Mouse (Mus musculus) midbrain, postnatal 0 days (tissue): ENCODE data around the gene Farp1. TPM values are rescaled to one million over a fixed set of nuclear protein-coding genes. Genes with fewer than 3 reads are reported as not detected.
A peak's percentile ranks its signal among the peaks of the same experiment; 100 is the strongest.

ENCODE experiments used
- ATAC-seq: fragments of 200-750 bp; cut with Nextera tagmentation; 2 replicates; pipeline ENCODE4 v1.8.0; 2017; ENCODE audit warnings: moderate number of reproducible peaks, mild to moderate bottlenecking, moderate TSS enrichment, moderate library complexity; ENCODE audit not compliant: low FRiP score
- DNase-seq: peaks from one replicate; pipeline ENCODE4 v3.0.0-alpha.2; 2015; ENCODE audit warnings: low spot score
- H3K27ac ChIP-seq: fragments of 300-500 bp; sonication (generic); 2 replicates; pipeline ENCODE4 v1.5.1; 2014; ENCODE audit warnings: low read depth, mild to moderate bottlenecking, low read length, mixed read lengths
- H3K27me3 ChIP-seq: fragments of 300-500 bp; sonication (generic); 2 replicates; pipeline ENCODE4 v1.6.1; 2014; ENCODE audit warnings: low read length, control low read depth, mixed read lengths; ENCODE audit not compliant: insufficient read depth
- H3K36me3 ChIP-seq: fragments of 300-500 bp; sonication (generic); 2 replicates; pipeline ENCODE4 v1.6.1; 2014; ENCODE audit warnings: low read length, control low read depth, mixed read lengths; ENCODE audit not compliant: insufficient read depth
- H3K4me1 ChIP-seq: fragments of 300-500 bp; sonication (generic); 2 replicates; pipeline ENCODE4 v1.6.1; 2014; ENCODE audit warnings: mild to moderate bottlenecking, control low read depth, antibody characterized with exemption, low read length, mixed read lengths; ENCODE audit not compliant: insufficient read depth
- H3K4me2 ChIP-seq: fragments of 300-500 bp; sonication (generic); 2 replicates; pipeline ENCODE4 v1.6.1; 2014; ENCODE audit warnings: low read depth, mild to moderate bottlenecking, low read length, mixed read lengths; ENCODE audit not compliant: poor library complexity, severe bottlenecking
- H3K4me3 ChIP-seq: fragments of 300-500 bp; sonication (generic); 2 replicates; pipeline ENCODE4 v1.5.1; 2014; ENCODE audit warnings: low read depth, mild to moderate bottlenecking, low read length, moderate library complexity
- H3K9ac ChIP-seq: fragments of 300-500 bp; sonication (generic); replicated peaks from 2 replicates; pipeline ENCODE4 v1.6.1; 2014; ENCODE audit warnings: mild to moderate bottlenecking, low read length, moderate library complexity, mixed read lengths; ENCODE audit not compliant: poor library complexity, severe bottlenecking
- H3K9me3 ChIP-seq: fragments of 300-500 bp; sonication (generic); 2 replicates; pipeline ENCODE4 v1.6.1; 2016; ENCODE audit warnings: low read length, control low read depth
- CTCF ChIP-seq: IDR thresholded peaks from 2 replicates; pipeline ENCODE4 v1.5.1; 2016; ENCODE audit warnings: antibody characterized with exemption, mild to moderate bottlenecking
- WGBS: fragments of 180-500 bp; shearing (Covaris S2); extraction: QIAGEN DNeasy Blood & Tissue Kit; methylation state at CpG from one replicate; pipeline ENCODE4 v1.1.7; 2014; 5-methylcytosine and 5-hydroxymethylcytosine counted together
- polyA plus RNA-seq: library from polyadenylated mRNA; unstranded; fragments of >200 nt; fragmentation: Nextera tagmentation; extraction: Ambion mirVana; gene quantifications from 2 replicates; pipeline ENCODE4 v1.2.1, GENCODE M21; 2015
- total RNA-seq: library from RNA; depleted of rRNA; stranded (reverse); fragments of >200 nt; gene quantifications from 2 replicates; pipeline ENCODE4 v1.2.3, GENCODE M21; 2014

Farp1 gene
- total and polyA plus RNA-seq, 2 experiments from 2014 or later: 41.8 to 113 TPM

DNA sequence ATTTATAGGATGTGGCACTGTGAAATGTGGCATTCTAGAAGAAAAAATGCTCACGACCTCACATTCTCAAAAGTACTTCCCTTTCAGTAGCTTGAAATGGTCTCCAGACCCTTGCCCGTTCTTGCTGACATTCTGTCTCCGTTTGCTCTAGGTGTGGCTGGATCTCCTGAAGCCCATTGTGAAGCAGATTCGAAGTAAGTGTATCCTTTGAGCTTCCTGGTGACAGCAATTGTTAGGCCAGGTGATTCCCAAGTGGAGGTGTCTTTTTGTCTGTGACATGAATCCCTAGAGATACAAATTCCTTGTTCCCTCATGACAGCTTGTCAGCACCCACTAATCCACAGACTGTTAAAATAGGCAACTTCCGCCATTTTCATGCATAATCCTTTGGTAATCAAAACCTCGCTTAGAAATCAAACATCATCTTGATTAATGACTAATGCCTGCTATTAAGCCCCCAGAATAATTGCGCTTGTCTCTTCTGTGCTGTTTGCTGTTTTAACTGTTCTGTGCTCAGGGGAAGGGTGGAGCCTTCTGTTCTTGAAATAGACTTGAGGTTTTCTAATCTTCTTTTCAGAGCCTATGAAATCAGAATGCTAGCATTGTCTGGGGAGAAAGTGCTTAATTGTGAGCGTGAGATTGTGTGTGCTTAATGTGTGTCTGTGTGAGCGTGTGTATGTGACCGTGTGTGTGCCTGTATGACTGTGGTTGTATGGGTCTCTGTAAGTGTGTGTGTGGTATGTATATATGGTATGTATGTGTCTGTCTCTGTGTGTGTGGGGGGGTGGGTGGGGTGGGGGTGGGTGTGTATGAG is 184.4 kb downstream of the Farp1 start:
- WGBS: 65% methylated on average over 10 of the region's 10 CpGs
- no peak overlapping the region for H3K9ac ChIP-seq
- H3K27ac ChIP-seq: no peak overlapping the region
- TF ChIP-seq CTCF: no peak; the same call in 1 of the 2 replicates
- H3K9me3 ChIP-seq: no peaks in the 10 kb centered on the region
- H3K4me3 ChIP-seq: no peak overlapping the region
- H3K4me2 ChIP-seq: no peak overlapping the region
- H3K27me3 ChIP-seq: no peaks in the 10 kb centered on the region
- ATAC-seq: peak; percentile 32; the same call in 1 of the 2 replicates
- peaks cover 10% of the 10 kb centered on the region for H3K36me3 ChIP-seq
- DNase-seq: no peak
- no peaks in the 10 kb centered on the region for H3K4me1 ChIP-seq

DNA sequence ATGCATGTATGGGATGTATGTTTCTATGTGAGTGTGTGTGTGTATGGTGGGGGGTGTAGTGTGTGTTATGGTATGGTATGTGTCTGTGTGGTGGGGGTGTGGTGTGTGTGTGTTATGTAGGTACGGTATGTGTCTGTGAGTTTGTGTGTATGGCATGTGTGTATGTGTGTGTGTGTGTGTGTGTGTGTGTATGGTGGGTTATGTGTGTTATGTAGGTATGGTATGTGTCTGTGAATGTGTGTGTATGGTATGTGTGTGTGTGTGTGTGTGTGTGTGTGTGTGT is 185.0 kb downstream of the Farp1 start:
- H3K27me3 ChIP-seq: no peaks in the 10 kb centered on the region
- DNase-seq (no peak), ATAC-seq (0 out of 2 replicates have a peak, but pooled peaks have one; percentile 5)
- no peaks in the 10 kb centered on the region for H3K9me3 ChIP-seq
- TF ChIP-seq CTCF: no peak
- no peaks in the 10 kb centered on the region for H3K4me1 ChIP-seq
- no peak overlapping the region for H3K9ac ChIP-seq
- H3K4me3 ChIP-seq: no peak overlapping the region
- no peak overlapping the region for H3K27ac ChIP-seq
- WGBS: 84% methylated on average over 1 of the region's 1 CpGs
- H3K36me3 ChIP-seq: peaks cover 7% of the 10 kb centered on the region
- H3K4me2 ChIP-seq: no peak overlapping the region

DNA sequence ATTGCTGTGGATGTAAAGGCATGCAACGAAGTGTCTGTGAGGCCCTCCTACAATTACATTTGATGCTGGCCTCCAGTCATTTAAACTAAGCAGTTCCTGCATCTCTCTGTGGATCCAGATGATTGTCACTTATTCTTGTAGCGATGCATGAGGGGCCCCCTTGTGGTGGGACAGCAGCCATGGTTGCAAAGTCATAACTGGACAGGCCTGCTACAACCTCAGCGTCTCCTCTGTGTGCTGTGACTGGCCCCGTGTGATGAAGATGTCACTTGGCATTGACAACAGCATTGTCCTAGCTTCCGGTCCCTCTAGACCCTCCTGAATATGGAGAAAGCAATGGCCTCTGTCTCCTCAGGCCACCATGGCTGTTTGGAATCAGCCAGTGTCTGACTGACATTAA is 185.7 kb downstream of the Farp1 start:
- Histone ChIP-seq H3K9ac (no peak overlapping the region), H3K27me3 (no peaks in the 10 kb centered on the region), H3K4me3 (no peak overlapping the region), H3K9me3 (no peaks in the 10 kb centered on the region), H3K4me2 (no peak overlapping the region), H3K36me3 (peaks cover 6% of the 10 kb centered on the region; the same call in 1 of the 2 replicates), H3K27ac (no peak overlapping the region), H3K4me1 (no peaks in the 10 kb centered on the region)
- ATAC-seq (peak; percentile 45; the same call in 1 of the 2 replicates), DNase-seq (peak; percentile 75)
- peak; percentile 83 for TF ChIP-seq CTCF
- WGBS: 65% methylated on average over 5 of the region's 5 CpGs

DNA sequence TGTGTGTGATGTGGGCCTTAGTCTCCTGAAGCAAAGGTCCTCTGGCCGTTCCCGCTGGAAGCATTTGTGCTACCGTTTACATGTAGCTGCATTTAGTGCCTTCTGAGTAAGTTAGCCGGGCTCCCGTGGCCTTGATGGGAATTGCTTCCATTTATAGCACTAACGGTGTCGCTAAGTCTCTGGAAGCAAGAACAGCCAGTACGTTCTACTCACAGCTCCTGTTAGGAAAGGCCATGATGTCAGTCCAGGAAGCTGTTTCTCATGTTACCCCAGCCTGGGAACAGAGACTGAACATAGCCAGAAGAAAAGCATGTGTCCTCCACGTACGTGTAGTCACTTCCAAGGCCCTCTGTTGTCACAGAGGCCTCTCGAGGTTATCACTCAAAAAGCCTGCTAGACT is 190.8 kb downstream of the Farp1 start:
- no peak for TF ChIP-seq CTCF
- H3K4me1 ChIP-seq: no peaks in the 10 kb centered on the region
- H3K9me3 ChIP-seq: no peaks in the 10 kb centered on the region
- DNase-seq (no peak), ATAC-seq (no peak)
- no peak overlapping the region for H3K9ac ChIP-seq
- no peak overlapping the region for H3K4me3 ChIP-seq
- no peaks in the 10 kb centered on the region for H3K27me3 ChIP-seq
- peaks cover 6% of the 10 kb centered on the region; the same call in 1 of the 2 replicates for H3K36me3 ChIP-seq
- H3K4me2 ChIP-seq: no peak overlapping the region
- no peak overlapping the region for H3K27ac ChIP-seq
- 80% methylated on average over 11 of the region's 11 CpGs for WGBS

DNA sequence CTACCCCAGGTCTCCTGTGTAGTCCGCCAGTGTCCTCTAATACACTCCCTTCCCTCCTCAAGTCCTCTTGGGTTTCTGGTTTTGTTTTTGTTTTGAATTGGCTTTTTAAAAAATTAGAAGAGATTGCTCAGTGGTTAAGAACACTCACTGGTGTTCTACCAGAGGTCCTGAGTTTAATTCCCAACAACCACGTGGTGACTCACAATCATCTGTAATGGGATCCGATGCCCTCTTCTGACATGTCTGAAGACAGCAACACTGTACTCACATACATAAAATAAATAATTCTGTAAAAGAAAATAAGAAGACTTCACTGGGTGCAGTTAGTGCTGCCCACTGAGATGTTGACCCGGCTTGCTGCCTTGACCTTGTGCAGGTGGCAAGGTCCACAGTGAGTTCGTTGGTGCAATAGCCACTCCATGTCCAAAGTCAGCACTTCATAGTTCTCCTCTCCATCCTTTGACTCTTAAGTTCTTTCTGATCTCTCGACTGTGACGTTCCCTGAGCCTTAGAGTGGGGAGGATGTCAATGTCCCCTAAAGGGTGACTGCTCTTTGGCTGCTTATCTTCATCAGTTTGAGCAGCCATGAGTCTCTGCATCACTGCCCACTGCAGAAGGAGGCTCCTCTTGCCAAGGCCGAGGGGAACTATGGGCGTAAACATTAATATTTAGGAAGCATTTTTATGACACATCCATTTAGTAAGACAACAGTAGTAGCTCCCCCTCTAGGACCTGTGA is 194.2 kb downstream of the Farp1 start:
- Histone ChIP-seq H3K27ac (no peak overlapping the region), H3K4me1 (no peaks in the 10 kb centered on the region), H3K9me3 (no peaks in the 10 kb centered on the region), H3K27me3 (no peaks in the 10 kb centered on the region), H3K36me3 (peaks cover 21% of the 10 kb centered on the region), H3K9ac (no peak overlapping the region), H3K4me3 (no peak overlapping the region), H3K4me2 (no peak overlapping the region)
- TF ChIP-seq CTCF: peak; percentile 19; the same call in 1 of the 2 replicates
- ATAC-seq: no peak
- WGBS: 86% methylated on average over 9 of the region's 9 CpGs
- DNase-seq: no peak

DNA sequence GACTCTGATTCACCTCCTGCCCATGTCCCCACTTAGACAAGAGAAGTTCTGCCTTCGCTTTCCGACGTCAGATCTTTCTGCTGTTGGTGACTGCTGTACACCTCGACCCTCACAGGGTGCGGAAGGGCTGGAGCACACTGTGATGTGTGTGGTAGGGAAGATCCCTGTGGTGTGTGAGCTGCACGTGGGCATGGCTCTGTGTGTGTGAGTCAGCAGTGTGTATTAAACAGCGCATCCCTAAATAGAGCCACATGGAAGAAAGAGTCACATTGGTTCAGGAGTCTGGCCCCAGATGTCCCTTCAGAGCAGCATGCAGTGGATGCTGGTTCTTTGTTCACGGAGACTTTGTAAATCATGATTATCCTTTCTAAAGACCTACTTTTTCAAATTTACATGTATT is 196.2 kb downstream of the Farp1 start:
- no peak overlapping the region for H3K27ac ChIP-seq
- no peaks in the 10 kb centered on the region for H3K4me1 ChIP-seq
- no peaks in the 10 kb centered on the region for H3K27me3 ChIP-seq
- ATAC-seq: no peak
- WGBS: 95% methylated on average over 8 of the region's 8 CpGs
- H3K9ac ChIP-seq: no peak overlapping the region
- peaks cover 22% of the 10 kb centered on the region for H3K36me3 ChIP-seq
- no peaks in the 10 kb centered on the region for H3K9me3 ChIP-seq
- H3K4me2 ChIP-seq: no peak overlapping the region
- no peak for TF ChIP-seq CTCF
- no peak overlapping the region for H3K4me3 ChIP-seq
- no peak for DNase-seq
